Mouse (Mus musculus) cerebellum, adult 8-10 months (tissue): ENCODE data around the gene Rem2.
A peak's percentile ranks its signal among the peaks of the same experiment; 100 is the strongest.

Experiments
- DNase-seq: peaks from one replicate; pipeline ENCODE4 v3.0.0; 2022

Gene Rem2

GRCm38 (mm10) chr14:54443712-54444618 is 31.9 kb upstream of the Rem2 start:
- DNase-seq: no peak

- no peak for DNase-seq
Observed at GRCm38 (mm10) chr14:54445476-54445875, 30.4 kb upstream of the Rem2 start.

DNA sequence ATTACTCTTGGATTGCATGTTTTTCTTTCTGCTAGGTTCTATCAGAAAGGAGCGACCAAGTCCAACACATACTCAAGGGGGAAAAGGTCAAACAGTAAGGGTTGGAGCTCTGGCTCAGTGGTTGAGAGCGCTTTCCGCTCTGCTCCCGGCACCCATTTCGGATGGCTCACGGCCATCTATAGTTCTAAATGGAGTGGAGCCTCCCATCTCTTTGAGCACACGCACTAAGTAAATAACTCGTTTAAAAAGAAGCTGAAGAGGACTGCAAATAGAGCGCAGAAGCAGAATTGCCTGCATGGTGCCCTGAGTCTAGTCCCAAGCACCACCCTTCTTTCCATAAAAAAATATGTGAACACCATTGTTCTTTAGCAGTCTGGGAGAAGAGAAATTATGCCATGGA is 22.3 kb upstream of the Rem2 start:
- DNase-seq: no peak

DNA sequence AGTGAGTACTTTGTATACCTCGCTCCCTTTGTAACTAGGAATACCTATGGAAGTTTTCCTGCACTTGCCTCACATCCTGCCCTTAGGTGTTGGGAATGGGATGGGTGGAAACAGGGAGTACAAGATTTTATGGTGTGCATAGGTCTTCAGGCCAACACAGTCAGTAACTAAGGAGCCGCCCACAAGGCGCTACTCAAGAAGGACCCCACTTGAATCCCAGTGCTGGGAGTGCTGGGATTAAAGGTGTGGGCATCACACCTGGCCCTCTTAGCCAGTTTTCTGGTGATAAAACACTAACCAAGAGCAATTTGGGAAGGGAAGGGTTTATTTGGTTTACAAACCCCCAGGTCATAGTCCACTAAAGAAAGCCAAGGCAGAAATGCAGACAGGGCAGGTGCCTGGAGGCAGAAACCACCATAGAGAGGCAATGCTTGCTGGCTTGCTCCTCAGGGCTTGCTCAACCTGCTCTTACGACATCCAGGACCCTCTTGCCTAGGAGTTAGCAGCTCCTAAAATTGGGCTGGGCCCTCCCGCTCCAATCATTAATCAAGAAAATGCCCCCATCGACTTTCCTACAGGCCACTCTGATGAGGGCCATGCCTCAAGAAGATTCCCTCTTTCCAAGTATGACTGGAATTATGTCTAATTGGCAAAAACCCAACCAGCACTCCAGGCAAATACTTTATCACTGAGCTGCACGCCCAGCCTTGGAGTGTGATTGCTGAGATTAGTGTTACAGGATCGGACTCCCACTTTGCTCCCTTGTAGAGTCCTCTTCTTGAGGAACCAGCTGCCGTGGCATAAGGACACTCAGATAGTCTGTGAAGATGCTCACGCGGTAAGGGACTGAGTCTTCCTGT is 21.0 kb upstream of the Rem2 start:
- DNase-seq: no peak

GRCm38 (mm10) chr14:54457907-54458569 is 17.9 kb upstream of the Rem2 start:
- no peak for DNase-seq

DNA sequence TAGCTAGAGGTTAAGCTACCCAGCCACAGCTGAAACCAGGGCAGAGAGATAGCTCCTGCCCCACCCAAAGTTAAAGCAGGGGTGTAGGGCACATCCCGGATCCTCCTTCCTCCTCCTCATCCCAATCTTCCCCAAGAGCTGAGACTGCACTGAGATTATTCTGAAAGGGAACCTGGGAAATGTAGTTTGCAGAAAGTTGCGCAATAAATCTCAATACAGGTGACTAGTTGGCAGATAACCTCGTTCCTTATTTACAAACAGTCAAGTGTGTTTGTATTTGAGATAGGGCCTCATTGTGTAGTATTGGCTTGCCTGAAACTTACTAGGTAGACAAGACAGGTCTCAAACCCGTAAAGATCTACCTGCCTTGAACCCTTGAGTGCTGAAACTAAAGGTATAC is 13.8 kb upstream of the Rem2 start:
- no peak for DNase-seq

GRCm38 (mm10) chr14:54463108-54463958 is 12.6 kb upstream of the Rem2 start:
- DNase-seq: no peak

DNA sequence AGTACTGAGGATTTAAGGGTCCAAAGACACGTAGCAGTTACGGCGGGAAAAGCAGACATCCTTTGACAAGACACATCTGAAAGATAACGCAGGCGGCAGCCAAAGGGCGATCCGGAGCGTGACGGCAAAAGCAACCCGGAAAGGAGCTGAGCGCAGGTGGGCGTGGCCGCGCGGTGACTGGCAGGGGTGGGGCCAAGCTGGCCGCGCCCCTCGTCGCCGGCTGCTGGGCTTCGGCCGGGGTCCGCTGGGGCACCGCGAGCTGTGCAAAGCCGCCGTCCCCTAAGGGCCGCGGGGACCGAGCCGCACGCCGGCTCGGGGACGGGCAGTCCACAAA is 12.0 kb upstream of the Rem2 start, which contains the start of gene Lrp10:
Gene Lrp10, plus strand, starts transcription at position 179 of the 334 bp plus-strand sequence.
- peak; percentile 88 for DNase-seq

DNA sequence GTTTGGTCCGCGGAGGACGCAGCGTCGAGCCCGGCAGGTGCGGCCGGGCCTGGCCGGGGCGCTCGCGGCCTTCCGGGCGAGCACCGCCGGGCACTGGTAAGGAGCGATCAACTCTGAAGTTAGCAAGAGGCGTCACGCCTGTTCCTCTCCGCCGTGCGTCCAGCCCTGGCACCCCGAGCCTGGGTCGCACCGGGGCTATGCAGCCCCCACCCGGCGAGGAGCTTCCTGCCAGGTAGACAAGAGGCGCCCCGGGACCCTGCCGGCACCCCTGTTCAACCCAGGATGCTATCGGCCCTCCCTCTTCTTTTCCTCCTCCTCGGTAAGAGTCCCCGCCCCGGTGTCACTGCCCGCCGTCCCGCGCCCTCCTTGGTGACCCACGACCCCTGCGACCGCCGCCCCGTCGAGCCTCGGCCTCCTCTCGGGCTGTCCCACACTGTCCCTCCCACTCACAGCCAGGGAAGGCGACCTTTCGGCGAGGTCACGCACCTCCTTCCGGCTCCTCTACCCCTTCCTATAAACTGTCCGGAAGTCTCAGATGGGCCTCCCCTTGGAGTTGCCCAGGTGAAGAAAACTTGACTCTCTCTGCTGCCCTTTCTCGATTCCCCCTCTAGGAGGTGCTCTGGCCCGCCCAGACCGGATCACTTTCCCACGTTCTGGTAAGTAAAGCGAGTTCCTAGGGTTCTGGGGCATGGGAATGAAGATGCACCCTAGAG is 11.5 kb upstream of the Rem2 start:
- DNase-seq: peak; percentile 66

GRCm38 (mm10) chr14:54471467-54471866 is 4.4 kb upstream of the Rem2 start:
- no peak for DNase-seq

DNA sequence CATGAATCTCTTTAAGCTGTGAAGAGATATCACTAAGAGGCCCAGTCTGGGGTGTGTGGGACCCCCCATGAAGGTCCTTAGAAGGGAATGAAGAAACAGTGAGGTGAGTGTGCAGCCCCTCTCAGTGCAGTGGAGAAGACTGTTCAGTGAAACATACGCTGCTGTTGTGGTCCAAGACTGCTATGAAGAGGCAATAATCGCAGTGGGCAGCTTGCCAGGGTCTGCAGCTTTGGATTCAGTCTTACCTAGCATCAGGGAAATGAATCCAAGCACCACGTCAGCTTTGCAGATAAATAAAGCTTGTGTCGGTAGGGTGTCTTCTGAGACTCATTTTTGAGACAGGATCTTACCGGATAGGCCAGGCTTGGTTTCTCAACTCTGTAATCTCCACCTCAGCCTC is 3.2 kb upstream of the Rem2 start:
- DNase-seq: no peak

DNA sequence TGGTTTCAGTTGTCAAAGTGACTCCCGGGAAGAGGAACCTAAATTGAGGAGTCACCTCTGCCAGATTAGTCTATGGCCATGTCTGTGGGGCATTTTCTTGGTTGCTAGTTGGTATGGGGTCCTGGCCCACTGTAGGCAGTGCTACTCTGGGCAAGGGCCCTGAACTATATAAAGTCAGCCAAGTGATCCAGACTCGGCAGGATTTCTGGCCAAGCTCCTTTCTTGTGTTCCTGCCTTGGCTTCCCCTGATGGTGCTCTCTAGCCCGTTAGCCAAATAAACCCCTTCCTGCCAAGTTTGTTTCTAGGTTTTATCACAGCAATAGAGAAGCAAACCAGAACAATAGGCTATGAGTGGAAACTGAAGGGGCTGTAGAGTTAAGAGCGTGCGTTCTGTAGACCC is 1.2 kb upstream of the Rem2 start:
- no peak for DNase-seq

- DNase-seq: no peak
Observed at GRCm38 (mm10) chr14:54477172-54477909, 1.4 kb downstream of the Rem2 start.

DNA sequence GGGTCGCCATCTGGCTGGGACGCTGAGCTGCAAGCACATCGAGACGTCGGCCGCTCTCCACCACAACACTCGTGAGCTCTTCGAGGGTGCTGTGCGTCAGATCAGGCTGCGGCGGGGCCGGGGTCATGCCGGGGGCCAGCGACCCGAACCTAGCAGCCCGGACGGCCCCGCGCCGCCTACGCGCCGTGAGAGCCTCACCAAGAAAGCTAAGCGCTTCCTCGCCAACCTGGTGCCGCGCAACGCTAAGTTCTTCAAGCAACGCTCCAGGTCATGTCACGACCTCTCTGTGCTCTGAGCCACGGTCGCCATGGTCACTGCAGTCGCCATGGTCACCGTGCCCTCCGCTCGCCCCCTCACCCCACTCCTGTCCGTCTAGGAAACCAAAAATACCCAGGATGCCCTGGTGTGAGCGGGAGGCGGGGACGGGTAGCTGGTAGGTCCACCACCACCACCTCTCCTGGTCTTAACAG is 3.6 kb downstream of the Rem2 start:
- no peak for DNase-seq

DNA sequence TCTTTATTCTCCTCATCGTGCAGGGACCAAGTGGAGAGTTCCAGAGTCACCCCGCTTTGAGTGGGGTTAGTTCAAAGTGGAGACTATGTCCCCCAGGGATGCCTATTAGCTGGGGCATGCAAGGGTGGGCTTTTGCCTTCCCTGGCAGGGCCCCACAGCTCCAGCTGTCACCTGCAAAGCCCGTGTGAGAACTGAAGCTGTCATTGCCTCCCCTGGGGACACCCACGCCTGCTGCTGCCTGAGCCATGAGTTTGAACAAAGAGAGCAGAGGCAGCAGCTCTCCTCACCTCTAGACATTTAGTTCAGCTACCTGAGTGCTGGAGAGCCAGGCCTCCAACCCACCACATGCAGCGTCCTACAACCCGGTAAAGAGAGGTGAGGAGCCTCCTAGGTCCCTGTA is 4.8 kb downstream of the Rem2 start:
- DNase-seq: no peak

DNA sequence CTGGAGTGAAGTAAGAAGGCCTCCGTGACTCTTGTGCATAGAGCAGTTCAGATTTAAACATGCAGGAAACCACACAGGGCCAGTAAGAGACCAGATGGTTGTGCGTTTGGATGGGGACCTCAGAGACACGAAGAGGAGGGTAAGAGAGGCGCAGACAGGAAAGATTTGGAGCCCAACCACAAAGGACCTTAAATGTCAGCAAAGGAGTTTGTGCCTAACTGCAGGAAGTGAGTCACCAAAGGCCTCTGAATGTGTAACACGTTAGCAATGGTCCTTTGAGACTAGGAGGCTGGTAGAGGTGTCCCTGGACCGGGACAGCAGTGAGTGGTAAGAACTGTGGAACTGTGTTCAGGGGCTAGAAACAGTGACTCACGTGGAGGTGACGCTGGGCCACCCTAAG is 5.5 kb downstream of the Rem2 start:
- no peak for DNase-seq

- DNase-seq: no peak
Observed at GRCm38 (mm10) chr14:54482498-54482897, 6.6 kb downstream of the Rem2 start.

DNA sequence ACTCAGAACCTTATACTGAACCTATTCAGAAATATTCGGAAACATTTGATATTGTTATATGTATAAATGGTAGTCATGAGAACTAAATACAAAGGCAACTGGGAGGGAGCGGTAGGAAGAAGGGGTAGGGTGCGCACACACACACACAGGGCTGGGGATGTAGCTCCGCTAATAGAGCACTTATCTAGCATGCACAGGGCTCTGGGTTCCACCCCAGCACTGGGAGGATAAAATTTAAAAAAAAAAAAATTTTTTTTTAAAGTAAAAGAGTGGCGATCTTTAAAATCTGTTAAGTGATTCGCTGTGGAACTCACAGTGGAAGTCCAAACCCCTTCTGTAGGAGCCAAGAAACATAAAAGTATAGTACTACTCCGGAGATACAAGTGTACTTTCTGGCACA is 10.0 kb downstream of the Rem2 start:
- no peak for DNase-seq

GRCm38 (mm10) chr14:54487732-54488131 is 11.8 kb downstream of the Rem2 start:
- no peak for DNase-seq

DNA sequence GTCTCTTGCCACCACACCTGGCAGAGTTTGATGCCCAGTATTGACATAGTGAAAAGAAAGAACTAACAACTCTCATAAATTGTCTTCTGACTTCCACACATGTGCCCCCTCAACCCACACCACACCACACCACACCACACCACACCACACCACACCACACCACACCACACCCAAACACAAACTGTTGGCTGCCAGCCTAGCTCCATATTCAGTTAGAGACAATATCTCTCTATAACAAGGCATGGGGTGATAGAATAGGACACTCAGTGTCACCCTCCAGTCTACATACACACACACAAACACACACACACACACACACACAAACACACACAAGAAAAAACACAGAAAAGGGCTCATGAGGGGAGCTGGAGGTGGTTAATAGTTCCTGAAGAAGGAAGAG is 12.4 kb downstream of the Rem2 start:
- DNase-seq: no peak
